Mouse (Mus musculus) activated CD4-positive, CD25-positive, alpha-beta regulatory T cell, adult 4 months (primary cell): ENCODE data around the gene Nr2e1. TPM values are rescaled to one million over a fixed set of nuclear protein-coding genes. Genes with fewer than 3 reads are reported as not detected.

Experiments
- ATAC-seq: one replicate; pipeline ENCODE4 v1.8.0; 2017
- polyA plus RNA-seq, 2 experiments: library from polyadenylated mRNA; unstranded; fragments of 100-300 nt; shearing (Covaris generic); gene quantifications; one replicate each; pipeline ENCODE4 v1.2.1; 2017

Nr2e1 gene
- not detected for polyA plus RNA-seq

DNA sequence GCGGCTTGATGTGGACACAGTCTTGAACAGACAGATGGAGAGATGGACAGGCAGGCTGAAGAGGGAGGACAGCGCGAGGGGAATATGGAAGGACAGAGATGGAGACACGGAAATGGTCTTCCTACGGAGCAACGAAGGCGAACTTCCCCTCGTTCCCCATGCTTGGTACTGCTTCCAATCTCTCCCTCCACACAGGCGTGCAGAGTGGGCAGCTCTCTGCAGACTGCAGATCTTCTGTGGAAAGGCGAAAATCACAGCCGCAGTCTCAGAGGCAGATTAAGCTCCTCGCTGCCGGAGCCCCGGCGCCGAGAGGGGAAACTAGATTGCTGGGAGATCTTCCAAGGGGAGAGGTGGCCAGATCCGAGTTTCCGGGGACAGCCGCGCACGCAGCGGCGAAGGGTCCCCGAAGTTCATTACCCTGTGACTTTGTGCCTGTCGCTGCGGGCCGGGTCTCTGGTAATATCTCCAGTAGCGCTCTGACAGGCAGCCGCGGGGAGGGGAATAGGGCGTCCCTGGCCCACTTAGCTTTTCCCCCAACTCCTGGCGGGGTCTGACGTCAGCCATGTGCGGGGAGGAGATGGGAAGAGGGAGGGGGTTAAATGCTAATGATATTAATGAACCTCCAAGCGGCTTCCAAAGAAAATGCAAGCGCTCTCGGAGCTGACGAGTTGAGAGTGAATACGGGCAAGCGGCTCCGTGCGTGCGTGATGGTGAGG, at the start of gene Nr2e1, which contains the start of gene Ostm1:
Nr2e1 (minus strand) TSS at position 476 of the 716 bp plus-strand sequence.
Ostm1 (plus strand) TSS at position 666 of the 716 bp plus-strand sequence.
- no peak for ATAC-seq

DNA sequence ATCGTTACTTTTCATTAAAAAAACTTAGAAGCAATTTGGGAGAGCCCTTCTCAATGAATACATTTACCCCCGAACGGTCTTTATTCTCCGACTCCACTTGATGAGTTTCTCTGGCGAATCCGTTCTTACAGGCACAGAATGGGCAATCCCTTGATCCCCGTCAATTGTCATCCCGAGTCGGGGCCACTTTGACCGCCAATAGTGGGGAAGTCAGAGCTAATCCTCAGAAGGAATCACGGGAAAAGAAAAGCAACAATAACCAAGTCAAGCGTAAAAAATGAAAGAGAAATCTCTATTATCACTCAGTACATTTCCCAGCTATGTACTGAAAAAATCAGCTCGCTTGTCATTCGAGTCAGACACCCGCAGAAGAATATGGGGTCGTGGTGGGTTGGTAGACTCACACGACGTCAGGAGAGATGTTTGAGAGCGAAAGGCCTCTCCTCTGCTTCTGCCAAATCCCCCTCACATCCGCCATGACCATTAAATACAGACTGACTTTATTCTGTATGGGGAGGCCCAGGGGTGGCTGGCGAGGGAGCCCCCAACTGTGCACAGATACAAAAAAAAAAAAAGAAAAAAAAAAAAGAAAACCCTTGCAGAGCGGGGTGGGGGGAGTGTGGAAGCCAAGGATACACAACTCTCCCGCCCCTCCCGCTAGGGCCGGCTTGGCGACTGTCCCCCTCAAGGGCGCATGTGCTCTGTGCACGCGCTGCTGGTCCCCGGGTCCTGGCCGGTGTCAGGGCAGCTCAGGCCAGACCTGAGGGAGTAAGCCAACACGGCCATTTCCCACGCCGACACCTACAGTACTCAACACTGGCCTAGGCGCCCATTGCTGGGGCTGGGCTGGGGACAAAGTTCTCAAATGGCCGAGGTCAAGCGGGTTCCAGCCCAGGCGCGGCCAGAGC, 49.3 kb upstream of the Nr2e1 start:
- peak; percentile 17 for ATAC-seq

DNA sequence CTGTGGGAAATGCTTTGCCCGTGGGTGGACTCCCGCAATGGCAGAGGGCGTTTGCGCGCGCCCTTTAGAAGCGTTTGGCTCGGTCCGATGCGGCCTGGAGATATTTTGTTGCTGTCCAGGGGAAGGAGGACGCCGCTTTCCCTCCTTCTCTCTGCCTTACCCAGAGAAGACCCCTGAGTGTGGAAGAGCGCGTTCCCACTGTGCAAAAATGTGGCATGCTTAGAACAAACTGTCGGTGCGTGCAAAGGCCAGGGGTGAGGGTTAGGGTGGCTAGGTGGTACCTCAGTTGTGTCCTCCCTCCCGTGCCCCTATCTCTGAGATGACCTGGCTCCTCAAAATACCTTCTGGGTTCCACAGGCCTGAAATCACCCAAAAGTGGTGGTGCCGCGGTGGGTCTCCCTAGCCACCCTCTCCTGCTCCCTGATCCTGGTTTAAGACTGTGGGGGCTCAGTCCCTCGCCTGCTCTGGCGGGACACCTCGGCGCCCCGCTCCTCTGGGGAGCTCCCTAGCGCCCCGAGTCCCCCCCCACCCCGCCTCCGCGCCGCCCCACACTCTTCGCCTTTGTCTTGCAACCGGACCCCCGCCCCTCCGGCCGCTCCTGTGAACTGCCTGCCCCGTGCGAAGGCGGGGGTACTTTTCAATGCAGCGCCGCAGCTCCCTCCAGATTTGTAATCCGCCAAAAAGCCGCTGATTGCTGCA, 48.5 kb upstream of the Nr2e1 start:
- ATAC-seq: no peak

DNA sequence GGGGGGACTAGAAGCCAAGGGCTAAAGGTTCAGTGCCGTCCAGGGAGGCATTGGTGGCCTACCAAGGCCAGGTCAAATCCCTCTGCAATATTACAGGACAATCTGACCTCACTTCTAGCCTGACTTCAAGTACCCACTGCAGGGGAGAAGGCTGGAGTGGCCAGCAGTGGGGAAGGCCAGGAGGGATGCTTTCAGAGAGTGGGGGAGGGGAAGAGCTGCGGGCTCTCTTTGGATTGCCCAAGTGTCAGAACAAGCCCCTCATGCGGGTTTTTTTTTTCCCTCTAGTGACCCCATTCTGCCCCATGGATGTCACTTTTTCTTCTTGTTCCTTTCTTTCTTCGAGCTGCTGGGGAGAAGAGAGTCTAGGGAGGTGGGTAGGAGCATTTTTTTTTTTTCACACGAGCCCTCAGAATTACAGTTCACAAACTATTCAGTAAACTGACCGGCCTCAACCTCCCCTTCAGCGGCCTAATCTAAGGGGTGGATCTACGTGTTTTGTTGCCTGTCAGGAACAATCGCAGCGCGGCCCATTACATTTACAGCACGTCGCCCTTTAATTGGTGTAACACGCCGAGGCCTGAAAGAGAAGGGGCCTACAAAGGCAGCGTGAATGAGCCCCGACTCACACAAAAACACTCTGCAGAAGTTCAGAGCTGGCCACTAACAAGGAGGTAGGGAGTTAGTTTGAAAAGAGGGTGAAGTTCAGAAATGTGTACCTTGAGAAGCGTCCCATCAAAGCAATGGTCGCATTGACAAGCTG, 47.3 kb upstream of the Nr2e1 start:
- no peak for ATAC-seq

DNA sequence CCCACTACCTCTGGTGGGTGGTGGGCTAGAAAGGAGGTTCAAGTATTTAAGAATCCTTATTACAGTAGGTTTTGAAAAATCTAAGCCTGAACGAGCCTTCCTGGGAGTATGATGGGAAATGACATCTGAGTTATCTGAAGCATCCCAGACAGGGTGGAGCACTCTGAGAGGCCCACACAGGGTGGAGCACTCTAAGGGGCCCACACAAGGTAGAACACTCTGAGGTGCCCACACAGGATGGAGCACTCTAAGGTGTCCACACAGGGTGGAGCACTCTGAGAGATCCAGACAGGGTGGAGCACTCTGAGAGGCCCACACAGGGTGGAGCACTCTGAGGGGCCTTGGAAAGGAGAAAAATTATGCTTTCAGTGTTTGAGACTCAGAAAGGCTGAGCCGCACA, 42.5 kb upstream of the Nr2e1 start:
- ATAC-seq: no peak

DNA sequence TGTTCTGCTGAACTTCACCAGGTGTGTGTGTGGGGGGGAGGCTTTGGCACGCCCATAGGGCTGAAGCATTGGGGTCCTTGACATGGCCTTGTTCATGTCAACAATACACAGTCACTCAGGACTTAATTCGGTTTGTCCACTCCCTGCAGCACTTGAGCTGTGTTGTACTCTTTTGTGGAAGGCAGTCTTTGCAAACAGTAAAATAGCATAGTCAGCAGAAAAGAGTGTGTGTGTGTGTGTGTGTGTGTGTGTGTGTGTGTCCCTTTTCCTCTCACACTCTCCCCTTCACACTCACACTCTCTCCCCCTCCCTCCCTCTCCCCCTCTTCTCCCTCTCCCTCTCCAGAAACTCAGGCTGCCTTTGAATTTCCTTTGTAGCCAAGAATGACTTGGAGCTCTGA, 34.9 kb upstream of the Nr2e1 start:
- no peak for ATAC-seq

DNA sequence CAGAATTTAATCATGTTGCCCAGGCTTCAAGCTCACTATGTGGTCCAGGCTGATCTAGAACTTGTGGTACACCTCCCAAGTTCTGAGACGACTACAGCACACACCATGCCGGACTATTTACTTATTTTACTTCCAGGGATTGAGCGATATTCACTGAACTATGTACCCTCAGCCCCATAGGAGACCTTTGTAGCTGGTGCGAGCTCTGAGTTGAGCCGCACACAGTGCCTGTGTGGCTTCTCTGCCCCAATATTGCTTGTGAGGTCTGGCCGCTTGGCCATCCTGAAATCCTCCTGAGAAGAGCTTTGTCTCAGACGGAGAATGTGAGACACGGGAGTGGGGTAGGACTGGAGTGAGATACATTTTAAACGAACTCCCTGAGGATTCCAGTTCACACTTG, 31.3 kb upstream of the Nr2e1 start:
- ATAC-seq: no peak

DNA sequence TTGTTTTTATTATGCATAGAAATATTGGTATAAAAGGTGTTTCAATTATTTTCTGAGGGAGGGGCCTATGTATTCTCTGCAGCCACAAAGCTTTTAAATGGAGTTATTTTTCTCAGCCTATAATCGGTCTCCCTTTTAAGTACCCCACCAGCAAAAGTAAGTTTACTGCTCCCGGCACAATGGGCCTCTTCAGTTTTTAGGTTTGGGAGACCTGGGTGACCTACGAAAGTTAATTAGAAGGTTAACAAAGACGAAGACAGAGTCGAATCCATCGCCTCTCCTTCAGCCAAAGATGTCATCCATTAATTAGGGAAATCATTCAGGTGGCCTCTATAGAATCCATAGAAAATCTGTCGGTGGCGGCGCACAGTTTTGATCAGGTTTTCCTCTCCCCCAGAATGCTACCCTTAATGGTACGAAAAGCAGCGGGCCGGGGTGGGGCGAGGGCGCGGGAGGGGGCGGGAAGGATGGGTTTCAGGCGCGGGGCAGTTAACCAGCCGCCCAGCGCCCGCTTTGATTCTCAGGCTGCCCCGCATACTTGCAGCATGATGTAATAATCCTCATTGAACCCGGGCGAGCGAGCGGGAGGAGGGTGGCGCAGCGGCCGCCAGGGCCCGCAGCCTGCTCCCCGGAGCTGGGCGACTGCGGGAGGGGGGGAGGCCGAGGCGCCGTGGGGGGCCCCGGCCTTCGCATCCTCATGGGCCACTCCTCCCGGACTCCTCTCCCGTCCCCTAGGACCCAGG, 30.4 kb upstream of the Nr2e1 start:
- ATAC-seq: no peak

DNA sequence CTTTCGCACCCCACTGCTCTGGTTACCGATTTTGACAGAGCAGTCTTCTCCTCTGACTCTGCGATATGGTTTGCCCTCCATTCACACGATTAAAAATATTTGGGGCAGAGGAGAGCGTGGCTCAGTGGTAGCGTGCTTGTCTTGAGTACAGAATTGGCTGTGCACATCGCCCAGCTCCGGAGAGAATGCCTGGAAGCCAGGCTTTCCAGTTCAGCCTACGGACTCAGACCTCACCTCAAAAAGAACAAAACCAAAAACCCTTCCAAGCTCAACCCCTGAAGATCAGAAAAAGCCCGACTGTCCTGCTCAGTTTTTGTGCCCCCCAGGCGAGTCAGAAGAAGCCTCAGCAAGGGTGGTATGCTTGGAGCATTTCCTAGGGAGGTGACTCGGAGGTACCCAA, 29.6 kb upstream of the Nr2e1 start:
- ATAC-seq: no peak

DNA sequence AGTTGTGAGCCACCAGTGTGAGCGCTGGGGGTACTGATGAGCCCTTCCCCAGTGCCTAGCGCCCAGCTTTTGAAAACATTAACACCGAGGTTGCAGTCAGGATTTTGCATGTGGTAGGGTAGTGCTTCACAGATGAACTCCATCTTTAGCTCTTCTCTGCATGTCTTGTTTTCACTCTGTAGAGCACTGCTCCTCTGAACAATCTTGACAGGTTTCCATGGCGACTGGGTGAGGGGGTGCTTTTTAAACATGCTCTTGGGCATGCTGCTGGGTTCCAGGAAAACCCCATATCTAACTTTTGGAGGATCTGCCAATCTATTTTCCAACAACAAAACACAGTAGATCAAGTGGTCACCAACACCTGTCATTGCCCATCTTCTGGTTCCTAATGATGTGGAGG, 23.3 kb upstream of the Nr2e1 start:
- no peak for ATAC-seq

DNA sequence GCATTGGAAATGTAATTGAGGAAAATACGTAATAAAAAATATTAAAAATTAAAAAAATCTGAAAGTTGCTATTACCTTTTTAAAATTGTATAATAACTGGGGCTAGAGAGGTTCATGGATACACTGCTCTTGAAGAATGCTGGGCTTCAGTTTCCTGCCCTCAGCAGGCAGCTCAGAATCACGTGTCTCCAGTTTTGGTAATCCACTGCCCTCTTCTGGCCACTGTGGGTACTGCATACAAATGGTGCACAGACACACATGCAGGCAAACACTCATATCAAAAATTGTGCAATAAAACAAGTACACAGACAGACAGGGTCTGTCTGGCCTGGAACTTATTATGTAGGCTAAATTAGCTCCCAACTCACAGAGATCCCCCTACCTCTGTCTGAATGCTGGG, 21.4 kb upstream of the Nr2e1 start:
- no peak for ATAC-seq

DNA sequence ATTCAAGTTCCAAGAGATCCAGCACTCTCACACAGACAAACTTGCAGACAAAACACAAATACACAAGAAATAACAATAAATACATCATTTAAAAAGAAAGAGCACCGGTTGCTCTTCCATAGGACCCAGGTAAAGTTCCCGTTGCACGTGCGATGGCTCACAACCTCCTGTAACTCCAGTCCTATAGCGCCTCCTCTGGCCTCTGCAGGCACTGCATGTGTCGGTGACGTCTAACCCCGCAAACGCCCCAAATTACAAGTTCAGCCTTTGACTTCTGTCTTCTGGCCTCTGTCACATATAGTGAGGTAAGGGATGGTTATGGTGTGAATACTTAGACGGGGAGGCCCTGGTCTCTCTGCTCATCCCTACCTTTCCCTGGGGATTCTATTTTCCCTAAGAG, 18.1 kb upstream of the Nr2e1 start:
- no peak for ATAC-seq

DNA sequence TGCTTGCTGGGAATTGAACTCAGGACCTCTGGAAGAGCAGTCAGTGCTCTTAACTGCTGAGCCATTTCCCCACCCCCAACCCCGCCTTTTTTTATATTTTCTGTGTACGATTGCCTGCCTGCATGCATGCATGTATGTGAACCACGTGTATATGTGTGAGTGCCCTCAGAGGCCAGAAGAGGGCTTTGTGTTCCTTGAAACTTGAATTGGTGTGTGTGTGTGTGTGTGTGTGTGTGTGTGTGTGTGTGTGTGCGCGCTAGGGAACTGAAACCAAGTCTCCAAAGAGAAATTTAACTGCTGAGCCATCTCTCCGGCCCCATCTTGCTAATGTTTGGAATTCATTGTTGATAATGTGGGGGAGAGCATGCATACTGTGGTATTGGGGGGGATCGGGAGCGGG, 15.2 kb upstream of the Nr2e1 start:
- no peak for ATAC-seq

DNA sequence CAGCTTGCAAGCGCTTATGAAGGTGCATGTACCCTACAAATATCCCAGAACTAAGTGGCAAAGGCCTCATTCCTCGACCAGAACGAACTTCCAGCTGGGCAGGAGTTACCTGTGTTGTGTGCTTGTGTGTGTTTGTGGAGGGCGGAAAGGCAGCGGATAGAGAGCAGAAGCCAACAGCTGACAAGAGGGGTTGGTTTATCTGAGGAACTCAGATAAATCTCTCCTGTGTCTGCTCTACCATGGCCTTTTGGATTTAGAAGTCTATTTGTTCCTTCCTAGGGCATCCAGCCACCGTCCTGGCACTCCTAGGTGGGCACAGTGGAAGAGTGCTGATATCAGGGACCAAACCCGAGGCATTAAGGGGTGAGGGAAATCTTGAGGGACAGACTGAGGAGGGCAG, 9.8 kb upstream of the Nr2e1 start:
- no peak for ATAC-seq

DNA sequence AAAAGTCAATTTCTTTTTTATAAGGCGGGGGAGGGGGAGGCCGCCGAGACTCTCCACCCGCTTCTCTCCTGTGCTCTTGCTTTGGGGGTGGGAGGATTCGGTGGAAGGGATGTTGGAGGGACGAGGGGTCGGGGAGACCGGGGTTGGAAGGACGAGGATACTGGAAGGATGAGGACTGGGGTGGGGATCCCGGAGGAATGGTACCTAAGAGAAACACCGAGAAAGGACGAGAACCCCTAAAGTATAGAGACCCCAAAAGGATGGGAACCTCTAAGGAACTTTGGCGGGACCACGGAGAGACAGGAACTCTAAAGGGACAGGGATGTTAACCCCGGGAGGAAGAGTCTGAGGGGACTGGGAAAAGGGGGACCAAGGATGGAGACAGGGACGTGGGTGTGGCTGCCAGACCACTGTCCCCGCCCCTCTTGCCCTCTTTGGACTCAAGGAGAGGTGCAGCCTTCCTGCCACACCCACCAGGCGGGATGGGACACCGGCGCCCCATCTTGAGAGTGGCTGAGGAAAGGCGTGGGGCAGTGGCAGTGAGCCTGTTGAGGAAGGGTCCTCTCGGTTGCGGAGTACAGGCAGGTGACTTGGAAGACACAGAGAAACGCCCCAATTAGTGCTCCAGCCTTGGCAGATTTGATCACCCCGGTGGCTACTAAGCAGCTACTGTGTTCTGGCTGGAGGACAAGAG, 8.7 kb upstream of the Nr2e1 start:
- no peak for ATAC-seq

DNA sequence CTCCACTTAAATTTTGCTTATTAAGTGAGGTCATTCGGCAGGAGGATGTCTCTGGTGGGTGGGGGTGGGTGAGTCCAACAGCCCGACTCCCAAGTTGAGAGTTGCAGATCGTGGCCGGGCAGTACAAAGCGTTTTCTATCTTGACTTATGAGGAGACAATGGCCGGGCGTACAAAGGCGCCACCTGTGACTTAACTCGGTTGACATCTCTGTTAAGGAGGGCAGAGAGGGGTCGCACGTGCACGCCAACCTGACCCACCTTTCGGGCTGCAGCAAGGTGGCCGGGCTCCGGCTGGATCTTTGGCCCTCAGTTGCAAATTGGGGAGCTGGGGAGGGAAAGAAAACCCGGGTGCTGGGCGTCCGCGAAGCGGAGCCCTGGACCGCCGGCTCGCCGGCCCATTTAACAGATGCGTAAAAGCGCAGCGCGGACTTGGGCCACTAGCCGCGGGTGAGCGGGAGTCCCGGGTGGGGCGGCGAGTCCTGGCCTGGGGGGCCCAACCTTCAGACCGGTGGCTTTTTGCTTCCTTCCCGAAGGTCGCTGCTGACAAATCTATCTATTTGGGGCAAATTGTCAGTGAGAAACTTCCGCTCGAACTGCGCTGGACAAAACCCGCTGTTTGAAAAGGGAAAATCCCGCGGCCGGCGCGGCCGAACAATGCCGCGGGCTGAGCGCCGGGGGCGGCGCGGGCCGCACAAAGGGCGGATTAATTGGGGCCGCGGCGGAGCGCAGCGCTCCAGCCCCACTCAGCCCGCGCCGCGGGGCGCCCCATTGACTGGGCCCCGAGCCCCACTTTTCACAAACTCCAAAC, 8.0 kb upstream of the Nr2e1 start:
- ATAC-seq: no peak

DNA sequence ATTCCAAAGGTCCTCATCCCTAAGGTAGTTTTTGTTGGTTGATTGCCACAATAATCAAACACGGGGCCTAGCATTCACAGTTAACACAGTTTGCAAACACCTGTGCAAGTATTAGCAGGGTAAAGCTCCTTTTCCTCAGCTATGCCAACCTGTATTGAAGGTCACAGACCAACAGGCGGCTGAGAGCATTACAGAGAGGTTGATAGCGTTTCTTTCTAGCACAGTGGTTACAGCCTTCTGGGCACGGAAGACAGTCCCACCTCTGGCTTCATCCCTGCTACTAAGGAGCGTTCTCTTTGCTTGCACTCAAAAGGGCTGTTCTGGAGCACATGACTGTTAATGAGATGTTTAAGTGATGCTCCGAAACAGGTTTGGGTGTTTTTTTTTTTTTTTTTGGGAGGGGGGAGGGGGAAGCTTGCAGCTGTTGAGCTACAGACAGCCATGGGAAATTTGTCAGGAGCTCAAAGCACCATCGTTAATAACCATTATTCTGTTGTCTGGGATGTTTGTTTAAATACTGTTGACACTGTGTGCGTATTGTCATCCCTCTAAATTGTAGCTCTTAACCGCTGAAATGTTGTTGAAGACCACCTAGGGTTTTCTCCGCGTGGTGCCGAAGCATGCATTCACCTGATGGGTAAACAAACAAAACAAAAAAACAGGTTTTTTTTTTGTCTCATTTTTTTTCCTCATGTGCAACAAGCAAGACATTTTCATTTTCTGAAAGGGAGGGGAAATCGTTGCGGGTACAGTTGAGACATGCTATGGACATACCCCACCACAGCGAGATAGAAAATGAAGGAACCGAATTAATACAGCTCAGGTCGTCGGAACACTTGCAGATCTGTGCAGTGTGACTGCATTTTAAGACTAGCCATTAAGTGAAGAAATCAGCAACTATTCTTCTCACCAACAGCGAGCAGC, 7.1 kb upstream of the Nr2e1 start:
- no peak for ATAC-seq

DNA sequence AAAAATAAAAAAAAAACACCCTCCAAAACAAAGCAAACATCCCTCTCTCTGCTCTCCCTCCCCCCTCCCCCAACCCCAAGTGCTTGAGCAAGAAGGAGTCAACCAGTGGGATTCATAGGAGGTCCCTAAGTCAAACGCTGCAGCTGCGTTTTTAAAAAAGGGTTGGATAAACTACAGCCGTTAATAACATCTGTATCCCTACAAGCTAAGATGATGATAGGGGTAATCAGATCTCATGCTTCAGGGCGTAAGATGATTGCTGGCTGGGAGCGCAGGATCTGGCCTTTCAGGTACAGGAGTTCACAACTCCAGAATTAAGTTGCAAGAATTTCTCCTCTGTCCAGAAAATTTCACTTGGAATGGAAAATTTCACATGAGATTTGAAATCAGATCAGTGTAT, 6.1 kb upstream of the Nr2e1 start:
- no peak for ATAC-seq
